Mouse (Mus musculus): ENCODE results near the gene Ctnnd2. TPM values are rescaled to one million over a fixed set of nuclear protein-coding genes. Genes with fewer than 3 reads are reported as not detected.
"Not testable (repeated sequence)": the region's sequence is repeated elsewhere in the genome, so short reads cannot be mapped to it uniquely, and the experiment has no call there.

The Ctnnd2 gene
- polyA plus RNA-seq (2015; fragmentation: Nextera tagmentation; extraction: Ambion mirVana) = 0.81 and 1.0 TPM in 2 replicates

DNA sequence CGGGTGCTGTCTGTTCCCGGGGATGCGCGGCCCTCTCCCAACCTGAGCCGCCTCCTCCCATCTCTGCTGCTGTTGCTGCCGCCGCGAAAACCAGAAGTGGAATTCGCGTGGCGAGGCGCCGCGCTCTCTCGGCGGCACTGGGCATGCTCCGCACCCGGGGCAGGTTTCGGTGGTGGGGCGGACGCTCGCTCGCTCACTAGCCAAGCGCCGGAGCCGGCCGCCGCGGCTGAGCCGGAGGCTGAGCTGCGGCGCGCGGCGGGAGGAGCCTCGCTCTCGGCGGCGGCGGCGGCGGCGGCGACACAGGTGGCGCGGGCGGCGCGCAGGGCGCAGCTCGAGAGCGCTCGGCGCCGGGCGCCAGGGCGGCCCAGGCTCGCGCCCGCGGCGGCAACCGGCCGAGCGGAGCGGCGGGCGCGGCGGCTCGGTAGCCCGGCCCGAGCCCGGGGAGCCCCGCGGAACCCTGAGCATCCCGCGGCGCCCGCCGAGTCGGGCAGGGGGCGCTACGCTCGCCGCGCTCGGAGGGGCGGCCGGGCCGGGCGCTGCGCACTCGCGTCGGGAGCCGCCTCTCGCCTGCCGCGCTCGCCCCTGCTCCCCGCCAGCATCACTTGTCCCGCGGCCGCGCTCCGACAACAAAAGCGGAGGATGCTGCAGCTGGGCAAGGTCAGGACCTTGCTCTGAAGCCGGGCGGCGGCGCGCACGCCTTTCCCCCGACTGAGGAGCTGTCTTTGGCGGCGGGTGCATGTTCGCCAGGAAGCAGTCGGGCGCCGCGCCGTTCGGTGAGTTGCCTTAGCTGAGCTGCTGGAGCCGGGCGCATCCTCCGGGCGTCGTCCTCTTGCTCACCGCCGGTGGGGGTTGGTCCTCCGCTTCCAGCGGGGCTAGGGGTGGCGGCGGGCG lies at the start of gene Ctnnd2:
TSS of gene Ctnnd2 (plus strand) at position 203 of the 891 bp plus-strand sequence.
- peak within 1 kb of the TSS; percentile 17; the same call in 1 of the 2 replicates for H3K9ac ChIP-seq (ENCODE audit: low read depth, low read length)
- H3K36me3 ChIP-seq (ENCODE audit: control insufficient read depth, insufficient read depth) = no peaks in the 10 kb centered on the region
- under 1% methylated on average over 99 of the region's 136 CpGs for WGBS
- H3K27me3 ChIP-seq (replicated peaks; ENCODE audit: control insufficient read depth, insufficient read depth, low read length) = peaks cover 38% of the 10 kb centered on the region
- H3K4me3 ChIP-seq (ENCODE audit: low read depth, low read length) = peak within 1 kb of the TSS; percentile 59
- no peaks in the 10 kb centered on the region for H3K9me3 ChIP-seq (ENCODE audit: control insufficient read depth)
- no peak; the same call in 1 of the 2 replicates for TF ChIP-seq CTCF (IDR thresholded peaks at IDR 0.05; ENCODE audit: low read depth)
- H3K27ac ChIP-seq (ENCODE audit: low read depth, low read length) = no peak within 1 kb of the TSS
- H3K4me1 ChIP-seq (replicated peaks; ENCODE audit: control insufficient read depth, insufficient read depth, low read length) = no peaks in the 10 kb centered on the region
- ATAC-seq = peak; percentile 75
- peak within 1 kb of the TSS; percentile 90 for H3K4me2 ChIP-seq (replicated peaks; ENCODE audit: low read depth)

DNA sequence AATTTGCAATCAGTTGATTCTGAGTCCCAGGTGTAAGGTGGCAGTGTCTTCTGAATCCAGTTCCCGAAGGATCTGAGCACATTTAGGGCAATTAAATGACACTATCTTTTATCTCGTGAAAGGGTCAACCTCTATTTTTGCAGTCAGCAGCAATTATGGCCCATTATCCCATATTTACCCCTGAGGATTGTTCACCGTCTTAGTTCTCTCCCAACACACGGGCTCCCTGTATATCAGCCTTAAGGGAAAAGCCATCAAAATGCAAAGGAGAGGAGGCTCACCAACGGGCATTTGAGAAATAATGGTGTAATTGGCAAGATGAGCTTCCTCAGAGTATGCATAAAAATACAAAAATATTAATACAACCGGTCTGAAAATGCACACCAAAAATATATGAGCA lies 41.7 kb upstream of the Ctnnd2 start:
- Histone ChIP-seq H3K36me3 (ENCODE audit: control insufficient read depth, insufficient read depth) (no peaks in the 10 kb centered on the region), H3K27ac (ENCODE audit: low read depth, low read length) (no peak overlapping the region), H3K9me3 (ENCODE audit: control insufficient read depth) (no peaks in the 10 kb centered on the region), H3K4me1 (replicated peaks; ENCODE audit: control insufficient read depth, insufficient read depth, low read length) (no peaks in the 10 kb centered on the region), H3K27me3 (replicated peaks; ENCODE audit: control insufficient read depth, insufficient read depth, low read length) (no peaks in the 10 kb centered on the region), H3K4me3 (ENCODE audit: low read depth, low read length) (no peak overlapping the region), H3K4me2 (replicated peaks; ENCODE audit: low read depth) (no peak overlapping the region), H3K9ac (ENCODE audit: low read depth, low read length) (no peak overlapping the region)
- 68% methylated on average over 6 of the region's 6 CpGs for WGBS
- no peak for TF ChIP-seq CTCF (IDR thresholded peaks at IDR 0.05; ENCODE audit: low read depth)
- ATAC-seq = no peak

DNA sequence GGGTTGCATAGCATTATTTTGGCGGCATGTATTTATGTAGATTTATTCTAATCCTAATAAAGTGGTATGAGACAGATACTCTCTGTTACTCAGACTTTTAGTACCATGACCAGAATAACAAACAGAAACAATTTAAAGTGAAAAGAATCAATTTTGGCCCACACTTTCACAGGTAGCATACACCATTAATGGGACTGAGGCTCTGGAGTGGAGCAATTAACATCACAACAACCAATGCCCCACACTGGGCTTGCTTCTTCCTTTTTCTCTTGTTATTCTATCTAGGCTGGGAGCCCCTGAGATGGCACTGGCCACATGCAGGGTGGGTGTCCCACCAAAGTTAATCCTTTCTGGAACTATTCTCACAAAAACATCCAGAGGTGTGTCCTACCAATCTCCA lies 32.8 kb upstream of the Ctnnd2 start:
- not testable (repeated sequence) for H3K4me3 ChIP-seq (ENCODE audit: low read depth, low read length); H3K4me1 ChIP-seq (replicated peaks; ENCODE audit: control insufficient read depth, insufficient read depth, low read length); H3K36me3 ChIP-seq (ENCODE audit: control insufficient read depth, insufficient read depth); H3K27me3 ChIP-seq (replicated peaks; ENCODE audit: control insufficient read depth, insufficient read depth, low read length); ATAC-seq; H3K27ac ChIP-seq (ENCODE audit: low read depth, low read length); H3K4me2 ChIP-seq (replicated peaks; ENCODE audit: low read depth); H3K9me3 ChIP-seq (ENCODE audit: control insufficient read depth); H3K9ac ChIP-seq (ENCODE audit: low read depth, low read length)
- WGBS = 76% methylated on average over 1 of the region's 1 CpGs

DNA sequence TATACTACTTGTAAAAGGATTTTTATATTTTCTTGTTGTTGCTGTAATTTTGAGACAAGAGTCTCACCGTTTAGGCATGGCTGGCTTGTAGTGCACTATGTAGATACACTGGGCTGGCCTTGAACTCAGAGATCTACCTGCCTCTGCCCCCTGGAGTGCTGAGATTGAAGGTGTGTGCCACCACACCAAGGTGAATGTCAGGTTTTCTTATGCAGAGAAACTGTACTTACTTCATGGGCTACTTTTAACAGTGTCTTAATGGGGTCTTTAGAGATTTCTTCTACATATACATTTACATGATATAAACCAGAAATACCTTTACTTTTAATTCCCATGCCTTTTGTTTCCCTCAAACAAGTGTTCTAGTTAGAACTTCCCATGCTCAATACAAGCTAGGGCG lies 27.0 kb upstream of the Ctnnd2 start:
- no peaks in the 10 kb centered on the region for H3K27me3 ChIP-seq (replicated peaks; ENCODE audit: control insufficient read depth, insufficient read depth, low read length)
- H3K4me2 ChIP-seq (replicated peaks; ENCODE audit: low read depth) = no peak overlapping the region
- H3K36me3 ChIP-seq (ENCODE audit: control insufficient read depth, insufficient read depth) = no peaks in the 10 kb centered on the region
- TF ChIP-seq CTCF (IDR thresholded peaks at IDR 0.05; ENCODE audit: low read depth) = no peak
- no peaks in the 10 kb centered on the region for H3K9me3 ChIP-seq (ENCODE audit: control insufficient read depth)
- 82% methylated on average over 2 of the region's 2 CpGs for WGBS
- no peak overlapping the region for H3K4me3 ChIP-seq (ENCODE audit: low read depth, low read length)
- no peaks in the 10 kb centered on the region for H3K4me1 ChIP-seq (replicated peaks; ENCODE audit: control insufficient read depth, insufficient read depth, low read length)
- no peak overlapping the region for H3K9ac ChIP-seq (ENCODE audit: low read depth, low read length)
- no peak for ATAC-seq
- no peak overlapping the region for H3K27ac ChIP-seq (ENCODE audit: low read depth, low read length)

DNA sequence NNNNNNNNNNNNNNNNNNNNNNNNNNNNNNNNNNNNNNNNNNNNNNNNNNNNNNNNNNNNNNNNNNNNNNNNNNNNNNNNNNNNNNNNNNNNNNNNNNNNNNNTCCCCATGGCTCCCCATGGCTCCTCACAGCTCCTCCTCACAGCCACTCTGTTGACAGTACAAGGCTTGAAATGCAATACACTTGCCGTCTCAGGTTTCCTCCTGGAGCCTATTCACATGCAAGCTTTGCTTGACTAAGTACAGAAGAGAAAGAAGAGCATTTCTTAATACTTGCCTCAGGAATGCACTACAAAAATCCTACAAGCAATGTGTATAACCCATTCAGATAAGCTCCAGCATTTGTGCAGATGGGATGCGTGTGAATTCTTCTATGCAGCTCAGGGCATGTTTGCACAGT lies 20.2 kb upstream of the Ctnnd2 start:
- ATAC-seq = no peak
- Histone ChIP-seq H3K27ac (ENCODE audit: low read depth, low read length) (no peak overlapping the region), H3K27me3 (replicated peaks; ENCODE audit: control insufficient read depth, insufficient read depth, low read length) (no peaks in the 10 kb centered on the region), H3K36me3 (ENCODE audit: control insufficient read depth, insufficient read depth) (no peaks in the 10 kb centered on the region), H3K4me3 (ENCODE audit: low read depth, low read length) (no peak overlapping the region), H3K9ac (ENCODE audit: low read depth, low read length) (no peak overlapping the region), H3K9me3 (ENCODE audit: control insufficient read depth) (no peaks in the 10 kb centered on the region), H3K4me1 (replicated peaks; ENCODE audit: control insufficient read depth, insufficient read depth, low read length) (no peaks in the 10 kb centered on the region), H3K4me2 (replicated peaks; ENCODE audit: low read depth) (no peak overlapping the region)
- WGBS = 38% methylated on average over 2 of the region's 2 CpGs
- no peak for TF ChIP-seq CTCF (IDR thresholded peaks at IDR 0.05; ENCODE audit: low read depth)

DNA sequence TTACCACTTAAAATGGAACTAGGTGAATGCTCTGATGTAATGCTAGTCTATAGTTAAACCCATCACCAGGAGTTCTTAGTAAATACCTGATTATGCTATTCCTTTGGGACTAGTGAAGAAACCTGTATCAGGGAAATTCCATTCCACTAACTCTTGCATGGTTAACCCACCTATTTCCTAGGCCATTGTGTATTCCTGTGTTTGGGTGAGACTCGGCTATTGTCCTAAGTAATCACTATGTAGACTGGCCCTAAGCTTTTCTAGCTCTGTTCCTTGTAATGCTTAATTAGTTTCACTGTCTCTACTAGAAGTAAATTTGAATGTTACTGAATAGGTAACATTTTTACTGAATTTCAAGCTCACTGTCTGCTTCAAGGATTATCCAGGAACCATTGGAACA lies 14.4 kb upstream of the Ctnnd2 start:
- H3K36me3 ChIP-seq (ENCODE audit: control insufficient read depth, insufficient read depth) = no peaks in the 10 kb centered on the region
- 89% methylated on average over 1 of the region's 1 CpGs for WGBS
- no peak for ATAC-seq
- H3K27me3 ChIP-seq (replicated peaks; ENCODE audit: control insufficient read depth, insufficient read depth, low read length) = no peaks in the 10 kb centered on the region
- no peak overlapping the region for H3K9ac ChIP-seq (ENCODE audit: low read depth, low read length)
- TF ChIP-seq CTCF (IDR thresholded peaks at IDR 0.05; ENCODE audit: low read depth) = no peak
- H3K27ac ChIP-seq (ENCODE audit: low read depth, low read length) = no peak overlapping the region
- no peak overlapping the region for H3K4me3 ChIP-seq (ENCODE audit: low read depth, low read length)
- H3K4me2 ChIP-seq (replicated peaks; ENCODE audit: low read depth) = no peak overlapping the region
- no peaks in the 10 kb centered on the region for H3K9me3 ChIP-seq (ENCODE audit: control insufficient read depth)
- no peaks in the 10 kb centered on the region for H3K4me1 ChIP-seq (replicated peaks; ENCODE audit: control insufficient read depth, insufficient read depth, low read length)

Data from intestine, postnatal 0 days (tissue).